Mouse (Mus musculus): Measurements from ENCODE around the gene Serpinb9b.
"Not testable (repeated sequence)": the region's sequence is repeated elsewhere in the genome, so short reads cannot be mapped to it uniquely, and the experiment has no call there.

Serpinb9b gene

DNA sequence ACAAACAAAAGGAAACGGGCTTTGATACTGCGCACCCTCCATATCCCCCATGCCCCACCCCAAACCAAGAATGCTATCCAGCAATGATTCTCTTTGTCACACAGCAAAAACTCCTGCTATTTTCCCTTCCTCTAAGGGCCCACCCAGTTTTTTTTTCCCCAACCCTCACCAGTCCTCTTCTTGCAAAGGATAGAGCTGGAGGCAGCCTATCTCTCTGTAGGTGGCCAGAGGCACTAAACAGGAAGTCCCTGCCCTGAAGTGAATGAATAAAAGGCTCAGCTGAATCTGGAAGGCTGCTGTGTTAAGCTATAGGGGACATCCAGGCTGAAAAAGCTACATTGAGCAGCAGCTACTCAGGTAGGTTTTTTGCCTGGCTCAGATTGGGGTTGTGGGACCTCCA lies at the start of gene Serpinb9b:
TSS of gene Serpinb9b (plus strand) at position 173 of the 400 bp plus-strand sequence.
- no peak for DNase-seq

- DNase-seq = no peak
These were observed 44.6 kb upstream of the Serpinb9b start for GRCm38 (mm10) chr13:32982556-32983042.

GRCm38 (mm10) chr13:32986256-32986655 lies 41.0 kb upstream of the Serpinb9b start:
- DNase-seq = no peak

- DNase-seq = peak; percentile 45 to 61
These were observed 33.9 kb upstream of the Serpinb9b start for GRCm38 (mm10) chr13:32993152-32993893.

DNA sequence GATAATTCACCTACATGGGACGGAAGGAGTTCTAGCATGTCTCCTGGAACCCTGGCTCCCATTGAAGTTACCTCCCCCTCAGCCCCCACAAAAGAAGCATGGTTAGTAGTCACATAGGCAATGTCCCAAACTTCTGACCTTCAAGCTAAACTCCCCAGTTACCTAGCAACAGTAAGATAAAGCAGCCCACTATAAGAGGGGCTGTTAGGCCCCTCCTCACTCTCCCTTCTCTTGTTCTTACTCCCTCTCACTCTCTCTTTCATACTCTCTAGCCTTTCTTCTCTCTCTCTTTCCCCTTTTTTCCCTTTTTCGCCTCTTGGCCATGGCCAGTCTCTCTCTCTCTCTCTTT lies 33.3 kb upstream of the Serpinb9b start:
- DNase-seq = no peak

GRCm38 (mm10) chr13:32995051-32995450 lies 32.2 kb upstream of the Serpinb9b start:
- no peak for DNase-seq

GRCm38 (mm10) chr13:33001341-33001740 lies 25.9 kb upstream of the Serpinb9b start:
- DNase-seq = no peak

- no peak for DNase-seq
These were observed 24.3 kb upstream of the Serpinb9b start, which contains the start of gene Serpinb9 for GRCm38 (mm10) chr13:33002950-33003349. Gene Serpinb9, plus strand, starts transcription at chr13:33003250.

DNA sequence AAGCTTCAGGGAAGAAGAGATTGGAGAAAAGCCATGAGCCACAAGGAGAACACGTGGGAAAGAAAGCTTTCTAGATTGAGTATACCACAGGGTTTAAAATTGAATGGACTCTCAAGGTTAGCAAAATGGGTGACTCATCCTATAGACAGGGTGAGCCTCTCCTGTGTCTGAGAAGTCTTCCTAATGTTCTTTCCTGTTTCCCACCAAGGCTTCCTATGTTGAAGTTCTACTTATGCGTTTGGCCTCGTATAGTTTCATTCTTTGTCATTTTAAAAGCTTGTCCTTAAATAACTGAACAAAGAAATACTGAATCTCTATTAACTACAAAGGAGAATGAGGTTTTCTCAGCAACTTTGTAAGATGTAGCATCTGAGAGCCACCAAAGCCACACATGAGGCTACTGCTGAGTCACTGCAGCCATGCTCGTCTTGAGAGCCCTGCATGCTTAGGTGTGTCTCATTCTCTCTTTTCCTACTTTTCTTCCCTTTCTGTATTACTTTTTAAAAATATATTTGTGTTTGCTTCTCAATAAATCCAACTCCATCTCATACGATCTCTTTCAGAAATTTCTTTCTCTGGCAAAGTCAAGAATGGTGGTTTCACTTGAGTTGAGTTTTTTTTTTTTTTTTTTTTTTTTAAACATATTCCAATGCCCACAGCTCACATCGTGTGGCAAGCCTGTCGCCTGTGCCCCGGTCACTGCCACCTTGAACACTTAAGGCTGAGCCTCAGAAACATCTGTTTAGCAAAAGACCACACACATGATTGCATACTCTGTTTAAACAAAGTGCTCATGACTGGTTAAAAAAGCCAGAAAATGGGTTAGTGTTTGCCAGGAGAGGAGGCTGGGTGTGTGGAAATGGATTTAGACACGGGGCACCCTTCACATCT lies 23.4 kb upstream of the Serpinb9b start:
- DNase-seq = no peak

- peak; percentile 88 to 92 for DNase-seq
These were observed 22.7 kb upstream of the Serpinb9b start for GRCm38 (mm10) chr13:33004414-33005105.

- DNase-seq = no peak
These were observed 21.6 kb upstream of the Serpinb9b start for GRCm38 (mm10) chr13:33005501-33006075.

GRCm38 (mm10) chr13:33006555-33006954 lies 20.7 kb upstream of the Serpinb9b start:
- DNase-seq = no peak

DNA sequence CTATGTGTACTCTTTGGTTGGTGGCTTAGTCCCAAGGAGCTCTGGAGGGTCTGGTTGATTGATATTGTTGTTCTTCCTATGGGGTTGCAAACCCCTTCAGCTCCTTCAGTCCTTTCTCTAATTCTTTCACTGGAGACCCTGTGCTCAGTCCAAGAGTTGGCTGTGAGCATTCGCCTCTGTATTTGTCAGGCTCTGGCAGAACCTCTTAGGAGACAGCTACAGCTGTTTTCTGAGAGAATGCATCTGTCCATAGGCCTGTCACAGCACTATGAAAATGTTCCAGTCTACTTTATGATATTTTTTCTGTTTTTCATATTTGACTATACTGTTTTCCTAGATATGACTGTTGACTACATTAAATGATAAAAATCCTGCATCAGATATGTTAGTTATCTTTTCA lies 14.8 kb upstream of the Serpinb9b start:
- DNase-seq = peak; percentile 18 to 27

GRCm38 (mm10) chr13:33013271-33013670 lies 13.9 kb upstream of the Serpinb9b start:
- no peak for DNase-seq

GRCm38 (mm10) chr13:33022371-33022770 lies 4.8 kb upstream of the Serpinb9b start:
- no peak for DNase-seq

GRCm38 (mm10) chr13:33026427-33027057 lies 674 bp upstream of the Serpinb9b start:
- DNase-seq = no peak

DNA sequence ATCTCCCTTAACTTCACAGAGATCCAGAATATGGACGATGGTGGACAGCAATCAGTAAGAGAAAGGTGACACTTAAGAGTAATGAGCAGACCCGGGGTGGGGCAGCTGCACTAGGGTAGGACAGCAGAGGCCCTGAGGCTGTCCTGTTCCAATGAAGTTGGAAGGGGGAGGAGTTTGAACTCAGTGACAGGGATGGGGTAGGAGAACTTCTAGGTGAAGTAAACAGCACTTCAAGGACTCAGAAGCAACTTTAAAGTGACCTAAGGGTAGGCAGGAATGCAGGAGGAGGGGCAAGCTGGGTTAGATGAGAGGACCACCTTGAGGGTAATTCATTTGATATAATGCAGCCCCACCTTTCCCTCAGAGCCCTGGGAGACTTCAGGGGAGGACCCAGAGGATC lies 930 bp downstream of the Serpinb9b start:
- no peak for DNase-seq

GRCm38 (mm10) chr13:33028550-33028949 lies 1.3 kb downstream of the Serpinb9b start:
- no peak for DNase-seq

GRCm38 (mm10) chr13:33029478-33029877 lies 2.3 kb downstream of the Serpinb9b start:
- not testable (repeated sequence) for DNase-seq

DNA sequence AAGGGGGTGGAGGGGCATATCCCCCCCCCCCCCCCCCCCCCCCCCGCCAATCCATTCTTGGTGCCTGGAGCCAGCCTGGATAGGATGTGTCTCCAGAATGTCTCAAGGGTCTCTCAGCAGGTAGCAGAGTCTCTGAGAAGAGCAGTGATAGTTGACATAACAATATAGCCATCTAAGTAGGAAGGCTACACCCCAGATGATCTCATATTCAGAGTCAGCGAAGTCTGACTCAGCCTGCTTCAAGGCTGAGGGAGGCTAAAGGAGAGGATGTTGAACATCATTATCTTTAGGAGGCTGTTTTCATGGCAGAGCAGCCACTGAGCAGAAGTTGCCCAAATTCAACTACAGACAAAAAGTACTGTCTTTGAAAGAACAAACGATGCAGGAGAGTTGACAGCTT lies 3.1 kb downstream of the Serpinb9b start:
- no peak for DNase-seq

DNA sequence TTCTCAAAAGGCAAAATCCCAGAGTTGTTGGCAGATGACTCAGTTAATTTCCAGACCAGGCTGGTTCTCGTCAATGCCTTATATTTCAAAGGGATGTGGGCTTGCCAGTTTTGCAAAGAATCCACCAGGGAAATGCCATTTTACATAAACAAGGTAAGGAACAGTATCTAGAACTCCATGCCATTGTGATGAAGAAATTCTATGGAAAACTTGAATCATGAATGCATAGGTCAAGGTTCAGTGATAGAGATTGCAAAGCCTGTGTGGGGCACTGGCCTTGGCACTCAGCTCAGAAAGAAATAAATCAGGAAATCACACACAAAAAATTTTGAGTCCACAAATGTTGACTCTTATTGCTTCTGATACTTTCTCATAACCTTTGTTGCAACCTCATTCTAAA lies 8.3 kb downstream of the Serpinb9b start:
- no peak for DNase-seq

GRCm38 (mm10) chr13:33043542-33043941 lies 16.3 kb downstream of the Serpinb9b start:
- no peak for DNase-seq
